Mouse (Mus musculus) olfactory bulb, adult 2 months (tissue): ENCODE results near the gene Rgl1.

Experiments
- CTCF ChIP-seq: fragments of 200-500 bp; IDR thresholded peaks from 2 replicates; pipeline ENCODE4 v1.5.1; 2012; ENCODE audit warnings: low read depth, mild to moderate bottlenecking, low read length, moderate library complexity; ENCODE audit not compliant: insufficient read depth
- POLR2A ChIP-seq: fragments of 200-500 bp; IDR thresholded peaks from 2 replicates; pipeline ENCODE4 v1.6.1; 2012; ENCODE audit warnings: mild to moderate bottlenecking, low read depth, low read length, moderate library complexity; ENCODE audit not compliant: insufficient read depth

DNA sequence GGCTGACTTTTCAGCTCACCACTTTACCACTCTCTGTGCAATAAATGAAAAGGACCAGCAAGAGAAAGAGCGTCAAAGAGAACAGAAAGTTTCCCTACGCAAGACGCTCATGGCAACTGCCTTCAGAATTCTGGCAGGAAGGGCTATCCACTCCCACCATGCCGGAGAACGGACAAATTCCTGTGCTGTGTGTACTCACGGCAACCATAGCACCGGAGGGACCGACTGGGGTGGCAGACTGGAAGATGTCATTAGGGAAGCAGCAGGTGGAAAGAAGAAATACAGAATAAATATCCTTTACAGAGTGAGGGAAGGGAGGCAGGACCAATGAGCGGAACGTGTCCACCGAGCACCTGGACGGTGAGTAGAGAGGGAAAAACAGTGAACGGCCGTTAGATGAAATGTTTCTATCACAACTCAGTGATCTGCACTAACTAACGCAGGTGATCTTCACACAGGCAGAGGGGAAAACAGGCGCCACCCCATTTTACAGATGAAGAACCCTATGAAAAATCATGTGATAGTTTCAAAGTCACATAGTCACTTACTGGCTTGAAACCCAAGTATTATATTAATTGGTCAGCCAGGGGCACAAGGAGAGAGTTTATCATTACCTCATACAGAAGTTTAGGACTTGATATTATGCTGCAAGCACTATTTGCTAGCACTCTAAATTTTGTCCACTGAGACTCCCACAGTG lies 152.8 kb downstream of the Rgl1 start:
- TF ChIP-seq CTCF, result no peak
- no peak for TF ChIP-seq POLR2A
